Mouse (Mus musculus): ENCODE measurements at regions not wholly inside any gene's neighbourhood (a gene's known extent, or its start where the extent isn't known, plus 50 kb on each side); places are given as distances from the start of the nearest gene placed in this dataset.

DNA sequence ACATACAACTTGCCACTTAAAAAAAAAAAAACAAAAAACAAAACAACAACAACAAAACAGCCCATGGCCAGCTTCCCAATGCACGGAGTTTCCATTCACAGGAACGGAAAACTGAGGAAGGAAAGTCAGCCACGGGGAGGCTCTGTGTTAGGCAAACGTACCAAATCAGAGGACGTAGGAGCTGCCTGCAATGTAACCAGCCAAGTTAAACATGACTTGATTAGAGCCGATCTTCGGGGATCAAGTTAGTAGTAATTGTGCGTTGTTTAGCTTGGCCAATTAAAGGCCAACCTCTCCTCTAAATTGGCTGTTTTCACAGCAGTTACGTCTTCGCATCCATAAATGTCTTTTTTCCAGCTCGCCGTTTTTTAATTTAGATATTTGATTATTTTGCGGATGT, 190.7 kb downstream of the Cd83 start:
- DNase-seq: no peak

DNA sequence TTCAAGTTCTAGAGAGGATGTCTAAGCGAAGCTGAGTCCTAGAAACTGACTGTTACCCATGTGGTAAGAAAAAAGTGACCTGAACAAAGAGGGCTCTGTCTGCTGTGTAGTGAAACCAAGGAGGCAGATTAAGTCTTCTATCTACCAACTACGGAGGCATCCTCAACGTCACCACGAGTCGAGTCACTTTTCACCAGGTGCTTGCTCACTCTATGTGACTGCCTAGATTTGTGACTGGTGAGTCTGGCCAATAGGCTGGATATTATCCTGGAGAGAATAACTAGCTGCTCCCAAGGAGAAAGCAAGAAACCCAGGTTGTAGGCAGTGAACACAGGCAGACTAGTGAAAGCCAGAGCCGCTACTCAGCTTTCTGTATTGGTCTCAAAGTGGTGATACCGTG, 191.2 kb downstream of the Cd83 start:
- DNase-seq: no peak

- DNase-seq: no peak
These were observed 192.1 kb downstream of the Cd83 start for GRCm38 (mm10) chr13:43976676-43977075.

DNA sequence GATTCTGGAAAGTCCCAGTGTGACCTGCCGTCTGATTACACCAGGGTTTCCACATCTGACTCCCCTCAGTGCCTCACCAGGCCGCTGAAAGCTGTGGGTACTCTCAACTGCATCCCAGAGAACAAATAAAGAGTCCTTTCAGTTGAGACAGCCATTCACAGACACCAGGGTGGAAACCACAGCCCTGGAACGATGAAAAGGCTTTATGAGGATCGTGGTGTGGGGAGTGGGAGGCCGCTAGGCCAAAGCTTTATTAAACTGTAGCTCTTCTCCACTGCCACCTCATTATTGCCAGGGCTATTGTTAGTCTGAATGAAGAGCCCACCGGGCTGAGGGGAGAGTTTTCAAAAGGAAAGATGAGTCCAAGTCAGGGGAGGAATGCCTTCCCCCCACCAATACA, 202.8 kb downstream of the Cd83 start:
- DNase-seq: no peak

DNA sequence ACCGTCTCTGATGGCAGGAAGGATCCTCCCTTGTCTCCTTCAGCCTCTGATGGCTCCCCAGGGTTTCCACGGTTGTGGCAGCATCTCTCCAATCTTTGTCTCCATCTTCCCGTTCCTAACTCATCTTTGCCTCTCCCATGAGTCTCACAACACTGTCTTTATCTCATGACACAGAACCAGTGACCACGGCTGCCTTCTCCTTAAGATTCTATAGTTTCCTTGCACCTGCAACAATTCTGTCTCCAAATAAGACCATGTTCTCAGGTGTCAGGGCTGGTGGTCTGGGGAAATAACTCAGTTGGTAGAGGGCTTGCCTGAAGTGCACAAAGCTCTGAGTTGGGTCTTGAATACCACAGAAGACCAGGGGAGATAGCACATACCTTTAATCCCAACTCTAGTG, 203.8 kb downstream of the Cd83 start:
- no peak for DNase-seq

GRCm38 (mm10) chr13:43990281-43991101, 205.9 kb downstream of the Cd83 start:
- DNase-seq: no peak

GRCm38 (mm10) chr13:43991774-43992173, 207.2 kb downstream of the Cd83 start:
- DNase-seq: peak; percentile 89

- peak; percentile 31 for DNase-seq
These were observed 208.4 kb downstream of the Cd83 start for GRCm38 (mm10) chr13:43992968-43993367.

- no peak for DNase-seq
These were observed 209.8 kb downstream of the Cd83 start for GRCm38 (mm10) chr13:43994361-43994760.

DNA sequence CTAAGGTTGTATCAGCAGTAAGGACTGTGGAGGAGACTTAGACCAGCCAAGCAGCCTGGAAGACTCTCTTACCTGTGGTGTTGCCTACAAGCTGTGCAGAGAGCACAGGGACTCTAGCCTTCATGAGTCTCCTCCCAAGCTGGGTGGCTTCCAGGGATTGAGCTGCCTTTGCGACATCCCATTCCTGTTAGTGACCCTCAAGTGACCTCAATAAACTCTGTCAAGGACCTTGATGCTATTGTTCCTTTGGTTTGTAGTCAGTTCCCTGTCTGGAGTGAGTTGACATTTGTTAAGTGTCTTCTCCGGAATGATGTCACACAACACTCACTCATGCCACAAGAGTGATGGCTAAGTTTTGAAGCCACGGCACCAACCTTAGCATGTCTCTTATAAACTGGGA, 211.0 kb downstream of the Cd83 start:
- DNase-seq: peak; percentile 56

GRCm38 (mm10) chr13:44001861-44002545, 217.4 kb downstream of the Cd83 start:
- no peak for DNase-seq

- DNase-seq: no peak
These were observed 228.3 kb downstream of the Cd83 start for GRCm38 (mm10) chr13:44012868-44013267.

- DNase-seq: no peak
These were observed 234.1 kb downstream of the Cd83 start for GRCm38 (mm10) chr13:44018489-44019303.

GRCm38 (mm10) chr13:44019304-44019583, 234.7 kb downstream of the Cd83 start:
- DNase-seq: no peak

- DNase-seq: no peak
These were observed 236.3 kb downstream of the Cd83 start for GRCm38 (mm10) chr13:44020851-44021250.

DNA sequence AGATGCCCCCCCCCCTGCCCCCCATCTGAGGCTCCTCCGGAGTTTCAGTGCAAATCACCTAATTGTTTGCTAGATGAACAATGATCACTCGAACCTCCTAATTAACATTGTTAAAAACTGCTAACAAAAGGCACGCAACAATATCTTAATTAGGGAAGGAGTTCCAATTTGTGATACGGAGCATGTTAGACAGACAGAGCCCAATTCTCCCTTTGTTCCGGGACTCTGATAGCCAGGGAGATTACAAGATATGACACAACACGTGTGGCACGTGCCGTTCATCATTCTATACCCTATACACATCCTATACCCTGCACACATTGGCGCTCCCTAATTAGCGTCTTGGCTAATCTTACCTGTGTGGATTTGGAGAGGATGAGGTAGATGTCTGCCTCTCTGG, 237.5 kb downstream of the Cd83 start:
- DNase-seq: no peak

GRCm38 (mm10) chr13:44024612-44025011, 240.0 kb downstream of the Cd83 start:
- peak; percentile 60 for DNase-seq

DNA sequence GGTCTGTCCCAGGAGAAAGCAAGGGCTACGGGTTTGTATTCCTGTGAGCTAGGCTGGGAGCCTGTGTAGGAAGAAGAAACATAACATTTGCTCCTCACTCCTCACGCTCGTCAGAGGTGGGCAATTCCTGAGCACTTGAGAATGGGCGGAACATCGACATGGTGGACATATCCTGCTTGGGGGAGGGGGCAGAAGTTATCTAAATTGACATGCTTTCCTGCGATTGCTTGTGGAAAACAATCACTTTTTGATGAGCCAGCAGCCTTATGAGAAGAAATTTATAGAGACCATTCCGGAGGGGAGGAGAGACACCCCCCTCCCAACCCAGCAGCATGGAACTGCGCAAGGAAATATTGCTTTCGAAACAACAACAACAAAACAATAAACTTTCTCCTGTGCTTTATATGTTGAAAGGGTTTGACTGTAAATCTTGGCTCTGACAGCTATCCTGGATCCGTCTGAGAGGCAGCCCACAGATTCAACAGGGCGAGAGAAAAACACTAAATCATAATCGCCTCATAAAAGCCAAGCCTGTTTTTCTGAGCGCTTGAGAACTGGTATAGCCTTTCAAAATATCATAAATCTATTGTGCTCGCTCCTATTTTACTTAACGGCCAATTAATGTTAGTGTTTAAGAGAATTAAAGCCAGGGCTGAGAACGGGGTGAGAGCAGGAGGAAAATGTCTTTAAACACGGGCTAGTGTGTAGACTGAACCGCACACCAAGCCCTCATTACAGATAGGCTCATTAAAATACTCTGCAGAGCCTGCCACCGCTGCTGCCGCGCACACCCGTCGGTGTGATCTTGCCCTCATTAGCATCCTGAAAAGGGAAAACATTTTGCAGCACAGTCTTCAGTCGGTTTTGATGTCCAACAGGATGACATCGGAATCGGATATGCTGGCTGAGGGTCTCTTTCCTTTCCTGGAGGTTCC, 242.0 kb downstream of the Cd83 start:
- peak; percentile 58 for DNase-seq

GRCm38 (mm10) chr13:44028081-44028480, 243.5 kb downstream of the Cd83 start:
- DNase-seq: no peak

DNA sequence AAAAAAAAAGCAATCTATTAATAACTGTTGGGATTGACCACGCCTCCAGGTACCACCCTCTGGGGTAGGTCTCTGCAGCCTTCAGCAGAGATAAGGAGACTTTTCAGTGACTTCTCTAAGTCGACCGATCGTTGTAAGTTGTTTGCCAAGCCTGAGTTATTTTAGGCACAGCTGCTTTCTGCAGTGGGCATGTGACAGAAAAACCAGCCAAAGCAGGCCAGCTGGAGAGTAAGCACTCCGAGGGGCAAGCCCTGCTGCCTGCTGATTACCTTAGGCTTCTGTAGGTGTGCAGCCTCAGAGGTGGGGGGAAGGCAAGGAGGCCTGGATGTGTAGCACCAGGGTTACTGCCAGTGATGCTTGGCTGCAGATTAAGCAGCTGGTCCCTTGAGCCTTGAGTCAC, 246.0 kb downstream of the Cd83 start:
- DNase-seq: no peak

DNA sequence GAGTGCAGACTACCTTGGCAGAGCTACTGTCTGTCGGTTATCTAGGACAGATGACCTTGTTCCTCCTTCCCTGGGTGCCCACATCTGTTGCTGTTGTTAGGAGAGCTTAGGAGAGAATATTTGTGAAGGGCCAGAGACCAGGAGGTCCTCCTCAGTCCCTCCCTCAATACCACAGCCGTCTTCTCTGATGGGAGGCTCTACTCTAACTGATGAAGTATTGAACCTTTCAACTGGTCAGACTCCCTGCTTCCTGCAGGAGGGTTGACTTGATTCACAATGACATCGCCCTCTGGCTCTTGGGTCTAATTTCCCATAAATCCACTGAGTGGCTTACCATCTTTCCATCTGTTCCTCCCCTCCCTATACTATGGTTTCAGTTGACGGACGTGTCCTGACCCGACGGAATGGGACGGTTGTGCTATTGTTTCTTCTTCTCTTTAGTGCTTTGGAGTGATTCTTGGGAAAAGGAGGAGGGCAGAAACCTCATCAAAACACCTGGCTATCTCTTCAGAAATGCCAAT, 253.3 kb downstream of the Cd83 start:
- no peak for DNase-seq

GRCm38 (mm10) chr13:44038322-44038721, 253.7 kb downstream of the Cd83 start:
- DNase-seq: peak; percentile 22
